Mouse (Mus musculus): ENCODE measurements around the gene Dctpp1.

DNA sequence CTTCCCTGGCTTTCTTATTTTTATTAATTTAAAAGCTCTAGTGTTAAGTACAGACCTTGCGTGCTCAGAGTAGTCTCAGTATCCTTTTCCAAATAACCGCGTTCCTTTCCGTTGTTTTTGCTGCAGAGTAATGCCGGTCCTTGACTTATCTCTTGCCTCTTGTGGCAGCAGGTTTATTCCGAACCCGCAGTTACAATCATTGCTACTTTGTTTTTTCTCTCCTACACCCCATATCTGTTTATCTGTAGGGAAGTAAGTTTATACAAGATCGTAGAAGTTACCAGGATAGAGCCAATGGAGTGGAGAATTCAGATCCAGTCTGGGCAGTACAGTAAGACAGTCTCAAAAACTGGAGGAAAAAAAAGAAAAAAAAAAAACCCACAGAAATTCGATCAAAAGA, 26.7 kb downstream of the Dctpp1 start:
- TF ChIP-seq CTCF (conservative IDR thresholded peaks at IDR 0.05; ENCODE audit: insufficient read depth, insufficient read length, low read depth, low read length) (no peak), POLR2A (IDR thresholded peaks at IDR 0.05; ENCODE audit: low read depth, low read length) (no peak)

Data from kidney, adult 2 months (tissue).